Mouse (Mus musculus): ENCODE results near the gene Evi2b. TPM values are rescaled to one million over a fixed set of nuclear protein-coding genes. Genes with fewer than 3 reads are reported as not detected.
A peak's percentile ranks its signal among the peaks of the same experiment; 100 is the strongest.

The Evi2b gene
- total and polyA plus RNA-seq, 3 experiments: 12.0 to 105 (median 40.5) TPM

GRCm38 (mm10) chr11:79527015-79527738 is 3.6 kb upstream of the Evi2b start (continued):
- TF ChIP-seq MXI1 (IDR thresholded peaks at IDR 0.05; ENCODE audit: low read depth, low read length) (peak; percentile 96), MAZ (IDR thresholded peaks at IDR 0.05; ENCODE audit: low read depth, low read length) (peak; percentile 74), ZKSCAN1 (IDR thresholded peaks at IDR 0.05; ENCODE audit: borderline replicate concordance, low read depth, low read length) (no peak), CHD1 (IDR thresholded peaks at IDR 0.05; ENCODE audit: low read depth, low read length) (peak; percentile 98), IRF4 (IDR thresholded peaks at IDR 0.05; ENCODE audit: low read depth, low read length) (peak; percentile 100), MYC (IDR thresholded peaks at IDR 0.05; ENCODE audit: low read depth, low read length) (peak; percentile 99), RCOR1 (conservative IDR thresholded peaks at IDR 0.05; ENCODE audit: low read depth, low read length) (peak; percentile 98), GABPA (IDR thresholded peaks at IDR 0.05; ENCODE audit: insufficient replicate concordance, low read depth, low read length) (no peak), PAX5 (IDR thresholded peaks at IDR 0.05; ENCODE audit: low read length) (no peak)

GRCm38 (mm10) chr11:79526549-79526948 is 3.0 kb upstream of the Evi2b start:
- H3K36me3 ChIP-seq (replicated peaks in 1 of 2; ENCODE audit: control insufficient read depth in 1 of 2, insufficient read depth in 1 of 2, low read length in 1 of 2): peaks cover 18 to 32% of the 10 kb centered on the region in 2 experiments
- in situ Hi-C loops (cut with MboI; ENCODE audit: low pct_ligation_motif_present, low pct_unique_long_range_greater_than_20kb, low sequenced_read_pairs): no loop called here
- dilution Hi-C loops (cut with MboI; ENCODE audit: extremely low pct_ligation_motif_present, extremely low pct_unique_long_range_greater_than_20kb, low sequenced_read_pairs): no loop called here
- no peak overlapping the region for H3K4me3 ChIP-seq (replicated peaks in 1 of 3; ENCODE audit: low read depth in 2 of 3, low read length in 2 of 3, poor library complexity in 1 of 3)
- H3K79me2 ChIP-seq (replicated peaks; ENCODE audit: control insufficient read depth, extremely low read depth, insufficient read depth, poor library complexity, severe bottlenecking): peaks cover 42% of the 10 kb centered on the region
- peaks cover 21 to 54% of the 10 kb centered on the region in 2 experiments for H3K4me1 ChIP-seq (ENCODE audit: control insufficient read depth in 1 of 2, insufficient read depth in 2 of 2)
- no peak for DNase-seq (ENCODE audit: extremely low read depth)
- TF ChIP-seq USF2 (conservative IDR thresholded peaks at IDR 0.05; ENCODE audit: low read depth, low read length): no peak
- TF ChIP-seq GABPA (IDR thresholded peaks at IDR 0.05; ENCODE audit: insufficient replicate concordance, low read depth, low read length): no peak
- no peak for TF ChIP-seq MEF2A (IDR thresholded peaks at IDR 0.05; ENCODE audit: borderline replicate concordance, low read depth, low read length)
- TF ChIP-seq CHD1 (IDR thresholded peaks at IDR 0.05; ENCODE audit: low read depth, low read length): peak; percentile 87; the same call in 1 of the 2 replicates
- no peak for TF ChIP-seq UBTF (IDR thresholded peaks at IDR 0.05; ENCODE audit: low read depth, low read length)
- TF ChIP-seq USF1 (IDR thresholded peaks at IDR 0.05; ENCODE audit: low read depth, low read length): no peak
- peak; percentile 62; the same call in 1 of the 2 replicates for TF ChIP-seq SIN3A (IDR thresholded peaks at IDR 0.05; ENCODE audit: low read length)
- peak; percentile 82 for TF ChIP-seq POLR2AphosphoS2 (IDR thresholded peaks at IDR 0.05; ENCODE audit: low read depth, low read length)
- no peak for TF ChIP-seq PAX5 (IDR thresholded peaks at IDR 0.05; ENCODE audit: low read length)
- no peak for TF ChIP-seq NELFE (IDR thresholded peaks at IDR 0.05; ENCODE audit: low read depth, low read length)
- TF ChIP-seq MYC (IDR thresholded peaks at IDR 0.05; ENCODE audit: low read depth, low read length): no peak
- TF ChIP-seq POLR2A (IDR thresholded peaks at IDR 0.05; ENCODE audit: low read depth, low read length): no peak
- TF ChIP-seq ZC3H11A (IDR thresholded peaks at IDR 0.05; ENCODE audit: low read depth, low read length): no peak
- no peak for TF ChIP-seq MAFK (IDR thresholded peaks at IDR 0.05; ENCODE audit: insufficient replicate concordance, low read length)
- peak overlapping the region; percentile 93 for H3K27ac ChIP-seq (ENCODE audit: insufficient read depth, low read depth)
- H3K4me2 ChIP-seq (ENCODE audit: insufficient read depth, low read depth, poor library complexity, severe bottlenecking): no peak overlapping the region
- no peaks in the 10 kb centered on the region for H3K27me3 ChIP-seq (replicated peaks)
- H3K9me3 ChIP-seq (replicated peaks; ENCODE audit: low read length): no peaks in the 10 kb centered on the region
- H3K9ac ChIP-seq (ENCODE audit: insufficient read depth, low read depth): no peak overlapping the region; the same call in 1 of the 2 replicates

Data from CH12.LX (cell line).